Mouse (Mus musculus): Measurements from ENCODE around the gene Parva. TPM values are rescaled to one million over a fixed set of nuclear protein-coding genes. Genes with fewer than 3 reads are reported as not detected.
A peak's percentile ranks its signal among the peaks of the same experiment; 100 is the strongest.

Gene Parva
- polyA plus RNA-seq, 1 experiment from 2014 or later = 132 TPM

GRCm38 (mm10) chr7:112472708-112473281 is 45.5 kb downstream of the Parva start:
- H3K27me3 ChIP-seq (ENCODE audit: control insufficient read depth, insufficient read depth, low read length) = no peaks in the 10 kb centered on the region
- no peaks in the 10 kb centered on the region for H3K36me3 ChIP-seq (ENCODE audit: control insufficient read depth, insufficient read depth, low read length)
- H3K9ac ChIP-seq (ENCODE audit: low read length) = 0 out of 2 replicates have a peak overlapping the region, but pooled peaks have one; percentile 43
- no peak overlapping the region for H3K4me2 ChIP-seq (ENCODE audit: low read depth, low read length)
- H3K27ac ChIP-seq (ENCODE audit: low read length) = peak overlapping the region; percentile 72
- no peaks in the 10 kb centered on the region for H3K9me3 ChIP-seq (replicated peaks; ENCODE audit: control insufficient read depth, low read length)
- H3K4me1 ChIP-seq (ENCODE audit: control insufficient read depth, insufficient read depth, low read length) = peaks cover 39% of the 10 kb centered on the region
- H3K4me3 ChIP-seq (replicated peaks; ENCODE audit: low read length) = no peak overlapping the region
- 55% methylated on average over 9 of the region's 9 CpGs for WGBS
- peak; percentile 14; the same call in 1 of the 2 replicates for ATAC-seq (ENCODE audit: insufficient read depth, low FRiP score)

- Histone ChIP-seq H3K4me2 (ENCODE audit: low read depth, low read length) (no peak overlapping the region), H3K27me3 (ENCODE audit: control insufficient read depth, insufficient read depth, low read length) (no peaks in the 10 kb centered on the region), H3K27ac (ENCODE audit: low read length) (peak overlapping the region; percentile 70), H3K9me3 (replicated peaks; ENCODE audit: control insufficient read depth, low read length) (no peaks in the 10 kb centered on the region), H3K4me3 (replicated peaks; ENCODE audit: low read length) (no peak overlapping the region), H3K9ac (ENCODE audit: low read length) (0 out of 2 replicates have a peak overlapping the region, but pooled peaks have one; percentile 24), H3K4me1 (ENCODE audit: control insufficient read depth, insufficient read depth, low read length) (peaks cover 38% of the 10 kb centered on the region), H3K36me3 (ENCODE audit: control insufficient read depth, insufficient read depth, low read length) (no peaks in the 10 kb centered on the region)
- ATAC-seq (ENCODE audit: insufficient read depth, low FRiP score) = peak; percentile 60; the same call in 1 of the 2 replicates
- WGBS = 33% methylated on average over 14 of the region's 14 CpGs
These were observed 46.5 kb downstream of the Parva start for GRCm38 (mm10) chr7:112473649-112474435.

- Histone ChIP-seq H3K9ac (ENCODE audit: low read length) (peak overlapping the region; percentile 32), H3K27ac (ENCODE audit: low read length) (peak overlapping the region; percentile 82)
- 30% methylated on average over 6 of the region's 6 CpGs for WGBS
These were observed 51.8 kb downstream of the Parva start for GRCm38 (mm10) chr7:112479116-112479515.

DNA sequence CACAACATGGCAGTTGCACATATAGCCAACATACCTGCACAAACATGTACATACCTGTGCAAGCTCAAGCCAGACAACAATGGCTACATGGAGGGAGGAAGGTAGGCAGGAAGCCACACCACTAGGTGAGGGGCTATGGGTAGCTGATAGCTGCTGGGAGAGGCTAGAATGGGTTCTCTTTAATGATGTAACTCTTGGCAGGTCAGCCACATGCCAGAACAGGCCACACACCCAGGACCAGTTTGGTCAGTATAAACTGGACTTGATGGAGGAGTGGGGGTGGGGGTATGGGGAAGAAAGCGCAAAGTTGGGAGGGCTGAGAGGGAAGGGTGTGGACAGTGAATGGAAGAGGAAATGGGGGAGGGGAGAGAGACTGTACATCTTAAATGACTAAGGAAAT is 53.7 kb downstream of the Parva start:
- Histone ChIP-seq H3K4me1 (ENCODE audit: control insufficient read depth, insufficient read depth, low read length) (peaks cover 37% of the 10 kb centered on the region), H3K4me2 (ENCODE audit: low read depth, low read length) (no peak overlapping the region), H3K36me3 (ENCODE audit: control insufficient read depth, insufficient read depth, low read length) (no peaks in the 10 kb centered on the region), H3K27ac (ENCODE audit: low read length) (no peak overlapping the region), H3K9ac (ENCODE audit: low read length) (no peak overlapping the region), H3K27me3 (ENCODE audit: control insufficient read depth, insufficient read depth, low read length) (no peaks in the 10 kb centered on the region), H3K9me3 (replicated peaks; ENCODE audit: control insufficient read depth, low read length) (no peaks in the 10 kb centered on the region), H3K4me3 (replicated peaks; ENCODE audit: low read length) (no peak overlapping the region)
- ATAC-seq (ENCODE audit: insufficient read depth, low FRiP score) = peak; percentile 60
- WGBS = 33% methylated on average over 1 of the region's 1 CpGs

More at GRCm38 (mm10) chr7:112479116-112479515, 51.8 kb downstream of the Parva start:
- no peaks in the 10 kb centered on the region for H3K27me3 ChIP-seq (ENCODE audit: control insufficient read depth, insufficient read depth, low read length)
- H3K36me3 ChIP-seq (ENCODE audit: control insufficient read depth, insufficient read depth, low read length) = no peaks in the 10 kb centered on the region
- peak overlapping the region; percentile 0; the same call in 1 of the 2 replicates for H3K4me2 ChIP-seq (ENCODE audit: low read depth, low read length)
- peaks cover 34% of the 10 kb centered on the region for H3K4me1 ChIP-seq (ENCODE audit: control insufficient read depth, insufficient read depth, low read length)
- H3K4me3 ChIP-seq (replicated peaks; ENCODE audit: low read length) = no peak overlapping the region
- peak; percentile 88 for ATAC-seq (ENCODE audit: insufficient read depth, low FRiP score)
- H3K9me3 ChIP-seq (replicated peaks; ENCODE audit: control insufficient read depth, low read length) = no peaks in the 10 kb centered on the region

- H3K27me3 ChIP-seq (ENCODE audit: control insufficient read depth, insufficient read depth, low read length) = no peaks in the 10 kb centered on the region
- peaks cover 37% of the 10 kb centered on the region for H3K4me1 ChIP-seq (ENCODE audit: control insufficient read depth, insufficient read depth, low read length)
- no peak overlapping the region for H3K9ac ChIP-seq (ENCODE audit: low read length)
- 90% methylated on average over 7 of the region's 7 CpGs for WGBS
- H3K36me3 ChIP-seq (ENCODE audit: control insufficient read depth, insufficient read depth, low read length) = no peaks in the 10 kb centered on the region
- no peak overlapping the region for H3K4me2 ChIP-seq (ENCODE audit: low read depth, low read length)
- no peaks in the 10 kb centered on the region for H3K9me3 ChIP-seq (replicated peaks; ENCODE audit: control insufficient read depth, low read length)
- ATAC-seq (ENCODE audit: insufficient read depth, low FRiP score) = no peak
- H3K4me3 ChIP-seq (replicated peaks; ENCODE audit: low read length) = no peak overlapping the region
- H3K27ac ChIP-seq (ENCODE audit: low read length) = no peak overlapping the region
These were observed 55.3 kb downstream of the Parva start for GRCm38 (mm10) chr7:112482572-112482971.

- Histone ChIP-seq H3K27ac (ENCODE audit: low read length) (peak overlapping the region; percentile 21; the same call in 1 of the 2 replicates), H3K4me2 (ENCODE audit: low read depth, low read length) (no peak overlapping the region), H3K36me3 (ENCODE audit: control insufficient read depth, insufficient read depth, low read length) (no peaks in the 10 kb centered on the region), H3K4me1 (ENCODE audit: control insufficient read depth, insufficient read depth, low read length) (peaks cover 36% of the 10 kb centered on the region), H3K4me3 (replicated peaks; ENCODE audit: low read length) (no peak overlapping the region), H3K9me3 (replicated peaks; ENCODE audit: control insufficient read depth, low read length) (no peaks in the 10 kb centered on the region), H3K9ac (ENCODE audit: low read length) (peak overlapping the region; percentile 23), H3K27me3 (ENCODE audit: control insufficient read depth, insufficient read depth, low read length) (no peaks in the 10 kb centered on the region)
- 46% methylated on average over 2 of the region's 2 CpGs for WGBS
- ATAC-seq (ENCODE audit: insufficient read depth, low FRiP score) = no peak
These were observed 56.1 kb downstream of the Parva start for GRCm38 (mm10) chr7:112483382-112483781.

- H3K9ac ChIP-seq (ENCODE audit: low read length) = no peak overlapping the region
- H3K9me3 ChIP-seq (replicated peaks; ENCODE audit: control insufficient read depth, low read length) = no peaks in the 10 kb centered on the region
- ATAC-seq (ENCODE audit: insufficient read depth, low FRiP score) = no peak
- WGBS = 29% methylated on average over 2 of the region's 2 CpGs
- no peak overlapping the region for H3K4me2 ChIP-seq (ENCODE audit: low read depth, low read length)
- no peaks in the 10 kb centered on the region for H3K27me3 ChIP-seq (ENCODE audit: control insufficient read depth, insufficient read depth, low read length)
- H3K4me1 ChIP-seq (ENCODE audit: control insufficient read depth, insufficient read depth, low read length) = peaks cover 25% of the 10 kb centered on the region
- no peak overlapping the region for H3K4me3 ChIP-seq (replicated peaks; ENCODE audit: low read length)
- no peak overlapping the region for H3K27ac ChIP-seq (ENCODE audit: low read length)
- H3K36me3 ChIP-seq (ENCODE audit: control insufficient read depth, insufficient read depth, low read length) = no peaks in the 10 kb centered on the region
These were observed 63.5 kb downstream of the Parva start for GRCm38 (mm10) chr7:112490825-112491224.

DNA sequence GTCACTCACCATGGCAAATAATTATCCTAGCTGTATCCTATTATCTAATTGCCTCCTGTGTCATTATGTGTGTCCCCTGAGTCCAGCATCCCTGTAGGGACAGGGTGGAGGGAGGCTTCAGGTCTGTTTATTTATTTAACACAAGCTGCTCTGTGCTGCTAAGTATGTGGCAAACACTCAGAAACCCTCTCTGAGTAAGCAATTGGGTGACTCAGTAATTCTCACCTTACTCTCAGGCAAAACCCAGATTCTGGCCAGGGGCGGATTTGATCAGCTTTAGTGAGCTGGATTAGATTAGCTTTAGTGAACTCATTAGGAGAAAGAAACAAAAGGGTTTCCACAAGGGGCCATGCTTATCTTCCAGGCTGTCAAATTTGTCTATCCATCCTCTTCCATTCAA is 64.4 kb downstream of the Parva start:
- H3K27me3 ChIP-seq (ENCODE audit: control insufficient read depth, insufficient read depth, low read length) = no peaks in the 10 kb centered on the region
- no peak overlapping the region for H3K4me3 ChIP-seq (replicated peaks; ENCODE audit: low read length)
- peak overlapping the region; percentile 43; the same call in 1 of the 2 replicates for H3K27ac ChIP-seq (ENCODE audit: low read length)
- peaks cover 30% of the 10 kb centered on the region for H3K4me1 ChIP-seq (ENCODE audit: control insufficient read depth, insufficient read depth, low read length)
- 74% methylated on average over 1 of the region's 1 CpGs for WGBS
- no peaks in the 10 kb centered on the region for H3K36me3 ChIP-seq (ENCODE audit: control insufficient read depth, insufficient read depth, low read length)
- peak; percentile 56; the same call in 1 of the 2 replicates for ATAC-seq (ENCODE audit: insufficient read depth, low FRiP score)
- no peaks in the 10 kb centered on the region for H3K9me3 ChIP-seq (replicated peaks; ENCODE audit: control insufficient read depth, low read length)
- no peak overlapping the region for H3K4me2 ChIP-seq (ENCODE audit: low read depth, low read length)
- H3K9ac ChIP-seq (ENCODE audit: low read length) = no peak overlapping the region

DNA sequence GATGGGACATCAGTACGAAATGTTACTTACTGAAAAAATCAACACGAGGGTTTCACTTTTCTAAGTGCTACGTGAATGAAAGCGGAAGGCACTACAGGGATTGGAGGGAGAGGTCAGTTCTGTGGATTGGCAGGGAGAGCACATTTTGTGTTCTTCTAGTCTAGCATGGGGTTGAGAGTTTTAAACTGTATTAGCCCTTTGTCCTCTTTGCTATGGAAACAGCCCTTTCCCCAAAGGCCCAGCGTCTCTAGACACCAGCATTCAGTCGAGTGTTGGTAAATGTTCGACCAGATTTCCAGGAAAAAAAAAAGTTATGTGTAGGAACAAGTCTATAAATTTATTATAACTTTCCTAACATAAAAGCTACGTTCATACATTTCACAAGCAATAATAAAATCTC is 68.6 kb downstream of the Parva start:
- no peaks in the 10 kb centered on the region for H3K27me3 ChIP-seq (ENCODE audit: control insufficient read depth, insufficient read depth, low read length)
- H3K9me3 ChIP-seq (replicated peaks; ENCODE audit: control insufficient read depth, low read length) = no peaks in the 10 kb centered on the region
- peak overlapping the region; percentile 70 for H3K27ac ChIP-seq (ENCODE audit: low read length)
- 42% methylated on average over 8 of the region's 8 CpGs for WGBS
- H3K4me3 ChIP-seq (replicated peaks; ENCODE audit: low read length) = no peak overlapping the region
- H3K4me1 ChIP-seq (ENCODE audit: control insufficient read depth, insufficient read depth, low read length) = peaks cover 60% of the 10 kb centered on the region
- no peak overlapping the region for H3K4me2 ChIP-seq (ENCODE audit: low read depth, low read length)
- 0 out of 2 replicates have a peak overlapping the region, but pooled peaks have one; percentile 4 for H3K9ac ChIP-seq (ENCODE audit: low read length)
- ATAC-seq (ENCODE audit: insufficient read depth, low FRiP score) = no peak
- H3K36me3 ChIP-seq (ENCODE audit: control insufficient read depth, insufficient read depth, low read length) = no peaks in the 10 kb centered on the region
